Mouse (Mus musculus) CH12.LX (cell line): ENCODE measurements around the gene Xpr1.

Experiments used
- CHD2 ChIP-seq: IDR thresholded peaks from 2 replicates; pipeline ENCODE4 v1.6.1; 2011; ENCODE audit warnings: low read length, improper control_type of control experiment
- CTCF ChIP-seq, 2 experiments: IDR thresholded peaks in 1 of 2; conservative IDR thresholded peaks in 1 of 2; 2 replicates each; pipeline ENCODE4 v1.5.1; 2011 to 2012; ENCODE audit warnings: low read depth in 2 of 2, low read length in 2 of 2, improper control_type of control experiment in 1 of 2, inconsistent platforms in 1 of 2, mild to moderate bottlenecking in 1 of 2, moderate library complexity in 1 of 2
- E2F4 ChIP-seq: IDR thresholded peaks from 2 replicates; pipeline ENCODE4 v1.6.1; 2011; ENCODE audit warnings: low read depth, low read length, improper control_type of control experiment; ENCODE audit not compliant: insufficient replicate concordance
- EP300 ChIP-seq: IDR thresholded peaks from 2 replicates; pipeline ENCODE4 v1.6.1; 2011; ENCODE audit warnings: low read length, improper control_type of control experiment
- IRF4 ChIP-seq: IDR thresholded peaks from 2 replicates; pipeline ENCODE4 v1.6.1; 2014; ENCODE audit warnings: low read depth, mild to moderate bottlenecking, inconsistent platforms, low read length, improper control_type of control experiment
- MAFK ChIP-seq: IDR thresholded peaks from 2 replicates; pipeline ENCODE4 v1.6.1; 2011; ENCODE audit warnings: low read length, improper control_type of control experiment; ENCODE audit not compliant: insufficient replicate concordance
- MAX ChIP-seq: IDR thresholded peaks from 2 replicates; pipeline ENCODE4 v1.6.1; 2011; ENCODE audit warnings: low read length, improper control_type of control experiment
- NELFE ChIP-seq: IDR thresholded peaks from 2 replicates; pipeline ENCODE4 v1.6.1; 2011; ENCODE audit warnings: low read depth, low read length, improper control_type of control experiment
- POLR2A ChIP-seq: IDR thresholded peaks from 2 replicates; pipeline ENCODE4 v1.6.1; 2011; ENCODE audit warnings: low read depth, mild to moderate bottlenecking, improper control_type of control experiment, low read length
- POLR2AphosphoS2 ChIP-seq: IDR thresholded peaks from 2 replicates; pipeline ENCODE4 v1.6.1; 2011; ENCODE audit warnings: low read depth, low read length, improper control_type of control experiment

DNA sequence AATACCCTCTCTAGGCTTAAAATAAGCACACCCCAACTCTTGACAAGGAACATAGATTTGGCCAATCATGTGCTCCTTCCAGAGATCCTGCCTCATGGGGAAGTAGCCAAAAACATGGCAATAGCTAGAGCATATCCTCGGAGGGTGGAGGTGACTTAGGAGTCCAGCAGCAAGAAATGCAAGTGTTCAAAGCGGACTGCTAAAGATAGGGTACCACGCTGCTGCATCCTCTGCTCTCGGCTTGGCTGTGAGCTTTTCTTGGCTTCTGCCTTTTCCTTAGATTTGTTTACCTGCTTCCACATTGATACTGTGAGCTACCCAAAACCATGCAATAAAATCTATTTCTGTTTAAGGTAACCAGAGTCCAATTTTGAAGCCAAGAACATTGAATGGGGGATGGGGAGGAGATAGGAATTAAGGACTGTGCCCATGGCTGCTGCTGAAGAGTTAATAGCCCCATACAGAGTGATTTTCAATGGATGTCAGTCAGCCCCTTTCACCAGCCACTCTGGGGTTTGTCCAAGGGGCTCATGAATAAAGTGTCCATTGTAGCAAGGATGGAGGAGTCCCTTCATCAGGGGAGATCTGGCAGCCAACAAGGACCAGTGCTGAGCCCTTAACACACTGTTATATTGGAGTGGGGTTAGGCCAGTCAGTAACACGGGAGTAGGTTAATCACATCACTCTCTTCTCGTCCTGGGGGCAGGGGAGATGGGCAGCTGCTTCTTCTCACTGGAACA, 10.1 kb upstream of the Xpr1 start:
- TF ChIP-seq POLR2A (no peak), E2F4 (no peak), CTCF (conservative IDR thresholded peaks at IDR 0.05 in 1 of 2, IDR thresholded peaks at IDR 0.05 in 1 of 2; ENCODE audit: low read depth in 2 of 2, low read length in 2 of 2) (no peak), NELFE (no peak), CHD2 (no peak), MAX (no peak), MAFK (no peak), EP300 (no peak), POLR2AphosphoS2 (no peak), IRF4 (no peak)
